Mouse (Mus musculus): Measurements from ENCODE around the gene Il17a.
"Not testable (repeated sequence)": the region's sequence is repeated elsewhere in the genome, so short reads cannot be mapped to it uniquely, and the experiment has no call there.

Il17a gene

DNA sequence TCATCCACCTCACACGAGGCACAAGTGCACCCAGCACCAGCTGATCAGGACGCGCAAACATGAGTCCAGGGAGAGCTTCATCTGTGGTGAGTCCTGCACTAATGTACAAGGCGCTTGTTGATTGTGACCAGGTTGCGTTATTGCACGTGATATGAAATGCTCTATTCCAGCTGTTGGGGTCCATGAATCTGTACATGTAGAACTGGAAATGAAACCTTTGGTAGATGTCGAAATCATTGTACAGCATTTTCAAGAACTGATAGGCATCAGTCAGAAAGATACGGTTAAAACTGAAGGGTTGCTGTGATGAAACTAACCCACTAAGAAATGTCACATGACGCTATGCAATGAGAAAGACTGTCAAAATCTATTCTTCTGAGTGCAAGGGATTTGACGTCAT, at the start of gene Il17a:
Gene Il17a, plus strand, starts transcription at position 3 of the 400 bp plus-strand sequence.
- no peak for DNase-seq

DNA sequence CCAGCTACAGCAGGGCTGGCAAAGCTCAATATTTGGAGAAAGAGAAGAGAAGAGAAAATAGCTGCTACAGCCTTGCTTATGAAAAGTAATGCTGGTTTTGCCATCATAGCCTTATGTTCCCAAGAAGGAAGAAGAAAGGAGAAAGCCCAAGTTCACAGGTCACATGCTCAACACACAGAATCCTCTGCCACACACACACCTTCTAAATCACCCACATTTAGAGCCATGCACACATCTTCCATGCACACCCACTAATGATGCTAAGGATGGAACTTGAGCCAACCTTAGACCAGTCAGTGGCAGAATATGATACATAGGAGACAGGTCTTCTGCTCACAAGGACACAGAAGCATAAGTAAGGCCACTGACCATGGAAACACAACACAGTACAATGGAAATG, 47.9 kb upstream of the Il17a start:
- DNase-seq = no peak

DNA sequence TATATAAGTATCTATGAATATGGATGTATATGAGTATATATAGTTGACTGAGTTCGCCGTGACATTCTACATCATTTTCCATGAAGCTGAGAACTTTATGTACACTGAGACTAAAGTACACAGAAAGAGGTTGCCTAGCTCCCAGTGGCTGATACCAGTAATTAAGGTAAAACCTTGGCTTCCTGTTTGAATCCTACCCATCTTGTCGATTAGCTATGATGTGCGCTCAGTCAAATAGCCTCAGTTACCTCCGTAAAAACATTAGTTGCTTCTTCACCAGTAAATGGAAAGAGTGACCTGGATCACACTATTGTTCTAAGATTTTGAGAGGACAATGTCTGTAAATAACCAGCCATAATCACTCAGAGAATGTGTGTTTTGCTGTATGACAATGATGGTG, 47.3 kb upstream of the Il17a start:
- no peak for DNase-seq

DNA sequence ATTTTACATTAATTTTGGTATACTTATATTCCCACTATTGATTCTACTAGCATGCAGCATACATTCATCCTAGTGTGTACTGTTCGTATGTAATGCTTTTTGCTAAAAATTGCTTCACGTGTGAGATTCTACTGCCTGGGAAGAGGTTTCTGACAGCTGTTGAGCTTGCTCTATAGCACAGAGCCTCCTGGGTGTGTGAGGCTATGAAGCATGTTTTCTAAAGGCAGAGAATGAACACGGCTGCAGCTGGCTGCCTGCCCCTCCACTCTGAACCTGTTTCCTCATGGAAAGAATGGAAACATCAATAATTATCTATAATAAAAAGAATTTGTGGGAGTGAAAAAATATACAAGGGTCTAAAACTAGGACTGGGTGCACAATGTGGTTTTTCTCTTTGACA, 46.9 kb upstream of the Il17a start:
- no peak for DNase-seq

DNA sequence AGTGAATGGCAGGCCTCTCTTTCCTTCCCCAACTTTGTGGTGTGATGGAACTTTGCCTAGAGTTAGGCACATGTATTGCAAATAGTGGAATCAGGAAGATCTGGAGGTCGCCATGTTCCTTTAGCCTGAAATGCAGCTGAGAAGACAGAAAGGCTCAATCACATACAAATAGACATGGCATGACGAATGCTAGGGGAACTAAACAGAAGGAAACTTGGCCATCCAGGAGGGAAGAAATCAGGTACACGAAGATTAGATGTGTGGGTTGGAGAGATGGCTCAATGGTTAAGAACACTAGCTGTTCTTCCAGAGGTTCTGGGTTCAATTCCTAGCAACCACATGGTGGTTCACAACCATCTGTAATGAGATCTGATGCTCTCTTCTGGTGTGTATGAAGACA, 46.3 kb upstream of the Il17a start:
- DNase-seq = no peak

DNA sequence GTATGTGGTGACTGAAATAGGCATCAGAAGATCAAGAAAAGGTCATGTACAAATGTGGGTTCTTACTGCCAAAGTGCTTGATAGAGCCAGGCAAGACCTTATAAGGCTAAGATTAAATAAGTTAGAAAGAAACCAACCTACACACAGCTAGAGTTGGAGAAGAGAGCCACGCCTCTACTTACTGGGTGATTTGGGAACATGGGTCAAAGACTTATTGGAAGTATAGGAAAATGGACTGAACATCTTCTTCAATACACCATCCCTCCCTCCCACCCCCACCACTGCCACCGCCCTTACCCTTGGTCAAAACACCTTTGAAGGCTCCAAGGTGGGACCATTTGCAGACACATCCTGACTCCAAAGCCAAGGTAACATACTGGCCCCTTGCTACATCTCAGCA, 45.3 kb upstream of the Il17a start:
- no peak for DNase-seq

DNA sequence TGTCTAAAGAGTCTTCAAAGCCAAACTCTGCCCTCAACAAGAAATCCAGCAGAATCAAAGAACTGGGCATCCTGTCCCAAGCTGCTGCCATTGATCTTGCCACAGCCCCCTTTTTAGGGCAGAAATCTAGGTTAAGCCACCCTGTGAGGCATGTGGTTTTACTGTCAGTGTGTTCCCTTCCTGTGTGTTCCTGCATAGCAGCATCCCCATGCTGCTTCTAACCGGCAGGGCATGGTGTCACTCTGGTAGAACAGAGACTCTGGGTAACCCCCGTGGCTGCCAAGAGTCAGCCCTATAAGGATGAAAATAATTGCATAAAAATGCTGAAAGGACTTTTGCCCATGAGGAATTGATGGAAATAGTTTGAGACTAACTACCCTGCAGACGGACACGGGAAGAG, 44.8 kb upstream of the Il17a start:
- DNase-seq = no peak

DNA sequence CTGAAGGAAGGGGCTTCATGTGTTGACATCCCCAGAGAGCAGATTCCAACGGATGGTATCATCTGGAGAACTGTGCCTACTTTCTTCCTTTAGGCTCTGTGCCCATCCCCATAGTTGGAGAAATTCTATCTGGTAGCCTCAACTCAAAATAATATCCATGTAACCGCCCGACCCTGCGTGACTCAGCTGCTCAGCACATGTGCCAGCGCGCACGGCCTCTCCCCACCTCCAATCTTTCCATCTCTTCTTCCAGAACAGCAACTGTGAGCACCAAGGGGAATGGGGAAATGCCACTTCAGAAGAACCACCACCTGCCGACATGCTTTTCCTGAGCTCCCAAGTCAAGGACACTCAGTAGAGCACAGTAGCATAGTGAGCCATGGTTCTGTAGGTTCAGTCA, 39.4 kb upstream of the Il17a start:
- DNase-seq = no peak

DNA sequence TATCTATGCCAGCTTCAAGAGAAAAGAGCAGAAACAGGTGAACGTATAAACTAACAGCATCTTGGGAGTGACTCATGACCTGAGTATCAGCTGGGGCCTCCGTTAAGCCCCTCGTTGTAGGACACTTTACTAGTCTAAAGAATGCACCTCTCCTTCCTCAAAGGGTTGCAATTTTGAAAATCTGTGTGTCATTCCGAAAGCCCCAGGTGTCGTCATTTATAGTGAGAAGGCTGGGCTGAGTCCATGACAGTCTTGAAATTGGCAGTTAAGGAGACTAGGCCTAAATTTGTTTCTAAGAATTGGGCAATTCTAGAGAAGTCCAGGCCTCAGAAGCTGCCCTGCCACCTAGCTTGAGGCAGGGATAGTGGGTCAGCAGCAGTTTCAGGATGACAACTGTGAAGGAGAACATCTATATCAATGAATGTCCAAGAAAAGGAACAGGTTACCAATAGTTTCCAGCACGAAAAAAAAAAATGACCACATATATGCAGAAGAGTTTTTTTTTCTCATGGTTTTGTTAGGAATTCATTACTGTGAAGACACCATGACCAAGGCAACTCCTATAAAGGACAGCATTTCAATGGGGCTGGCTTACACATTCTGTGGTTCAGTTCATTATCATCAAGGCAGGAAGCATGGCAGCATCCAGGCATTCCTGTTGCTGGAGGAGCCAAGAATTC, 36.9 kb upstream of the Il17a start:
- DNase-seq = no peak

DNA sequence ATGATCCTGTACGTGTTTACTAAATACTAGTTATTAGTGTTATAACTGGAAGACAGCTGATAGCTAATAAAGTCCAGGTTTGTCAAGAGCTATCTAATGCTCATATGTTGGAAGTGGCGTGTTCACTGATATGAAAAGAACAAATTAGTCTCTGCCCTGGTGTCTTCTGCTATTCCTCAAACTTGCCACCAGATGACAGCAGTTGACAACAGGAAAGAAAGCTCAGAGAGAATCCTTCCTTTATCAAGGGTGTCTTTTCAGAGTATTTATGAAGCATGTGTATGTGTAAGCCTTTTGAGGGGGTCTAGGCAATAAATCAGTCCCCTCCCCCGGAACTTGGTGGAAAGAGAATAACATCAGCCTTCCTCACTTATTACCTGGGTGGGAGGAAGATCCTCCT, 30.7 kb upstream of the Il17a start:
- no peak for DNase-seq

DNA sequence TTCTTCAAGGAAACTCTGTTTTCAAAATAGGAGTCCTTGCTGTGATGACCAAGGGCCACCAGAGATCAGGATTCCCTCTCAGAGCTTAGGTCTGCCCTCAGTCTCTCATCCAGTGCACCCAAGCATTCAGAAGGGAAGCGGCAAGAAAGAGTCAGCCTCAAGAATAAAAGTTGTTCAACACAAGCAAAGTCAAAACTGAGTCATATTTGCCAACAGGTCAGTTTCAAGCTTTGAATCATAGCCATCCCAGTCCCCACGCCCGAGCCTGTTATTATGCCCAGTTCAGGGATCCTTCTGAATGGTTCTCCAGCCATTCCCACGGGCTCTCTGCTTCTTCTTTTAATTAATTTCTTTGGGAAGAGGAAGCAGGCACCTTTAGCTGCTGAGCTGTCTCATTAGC, 5.9 kb downstream of the Il17a start:
- DNase-seq = no peak

DNA sequence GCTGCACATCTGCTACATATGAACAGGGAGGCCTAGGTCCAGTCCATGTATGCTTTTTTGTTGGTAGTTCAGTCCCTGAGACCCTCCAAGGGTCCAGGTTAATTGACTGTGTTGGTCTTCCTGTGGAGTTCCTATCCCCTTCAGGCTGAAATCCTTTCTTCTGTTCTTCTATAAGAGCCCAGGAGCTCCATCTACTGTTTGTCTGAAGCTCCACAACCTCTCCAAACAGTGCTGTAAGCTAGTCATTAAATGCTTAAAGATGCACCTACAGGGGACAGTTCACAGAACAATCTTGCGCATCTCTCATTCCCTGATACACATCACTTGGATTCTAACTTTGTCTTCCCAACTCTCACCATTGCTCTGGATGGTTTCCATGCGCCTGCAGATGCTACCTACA, 7.8 kb downstream of the Il17a start:
- no peak for DNase-seq

DNA sequence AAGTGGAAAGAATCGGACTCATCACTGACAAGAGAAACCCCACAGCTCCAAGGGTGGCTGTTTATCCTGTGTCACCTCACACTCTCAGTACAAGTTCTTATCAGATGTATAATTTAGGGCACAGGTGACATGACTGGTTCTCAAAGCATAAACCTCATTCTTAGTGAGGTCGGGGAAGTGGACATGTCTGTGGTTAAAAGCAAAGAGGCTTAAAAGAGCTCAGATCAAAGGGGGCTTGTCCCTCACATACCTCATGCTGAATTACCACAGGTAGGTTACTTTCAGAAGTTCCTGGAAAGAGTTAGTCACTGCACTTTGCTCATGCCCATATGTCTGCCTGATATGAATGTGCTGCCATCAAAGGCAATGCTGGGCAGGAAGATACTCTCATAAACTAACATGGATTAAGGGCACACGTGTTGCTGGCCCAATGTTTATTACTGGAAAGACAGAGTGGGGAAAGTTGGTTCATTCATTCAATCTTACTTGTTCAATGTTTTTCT, 9.8 kb downstream of the Il17a start:
- DNase-seq = no peak

DNA sequence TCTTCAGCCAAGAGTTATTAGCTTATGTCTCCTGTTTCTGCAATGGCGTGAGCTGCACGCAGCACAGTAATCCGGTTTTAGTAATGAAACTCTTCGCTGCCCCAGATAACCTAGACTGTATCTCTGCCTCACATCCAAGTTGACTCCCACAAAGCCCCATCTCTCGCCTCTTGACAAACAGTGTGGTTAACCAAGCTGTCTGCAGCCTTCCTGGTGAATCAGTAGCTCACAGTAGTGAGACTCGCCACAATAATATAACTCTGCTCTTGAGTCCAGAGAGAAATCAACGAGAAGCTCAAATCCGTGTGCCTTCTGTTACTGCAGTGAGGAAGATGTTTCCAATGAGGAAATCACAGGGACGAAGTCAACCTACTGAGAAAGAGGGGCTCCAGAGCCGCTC, 23.7 kb downstream of the Il17a start:
- no peak for DNase-seq

DNA sequence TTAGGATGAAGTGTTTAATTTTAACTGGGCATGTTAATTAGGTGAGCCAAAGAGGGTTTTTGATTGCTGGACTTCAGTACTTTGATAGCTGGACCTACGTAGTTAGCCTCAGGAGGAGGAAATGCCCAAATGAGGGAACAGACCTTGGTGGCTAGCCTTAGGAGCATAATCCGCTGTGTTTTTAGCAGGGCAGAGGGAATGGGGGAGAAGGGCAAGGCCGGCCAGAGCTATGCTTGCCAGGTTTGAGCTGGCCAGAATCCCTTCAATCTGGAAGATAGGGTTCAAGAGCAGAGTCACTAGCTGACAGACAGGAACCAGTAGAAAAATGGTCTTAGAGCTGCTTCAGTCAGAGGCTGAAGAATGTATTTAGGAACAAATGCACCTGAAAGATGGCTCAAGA, 26.9 kb downstream of the Il17a start:
- DNase-seq = no peak

DNA sequence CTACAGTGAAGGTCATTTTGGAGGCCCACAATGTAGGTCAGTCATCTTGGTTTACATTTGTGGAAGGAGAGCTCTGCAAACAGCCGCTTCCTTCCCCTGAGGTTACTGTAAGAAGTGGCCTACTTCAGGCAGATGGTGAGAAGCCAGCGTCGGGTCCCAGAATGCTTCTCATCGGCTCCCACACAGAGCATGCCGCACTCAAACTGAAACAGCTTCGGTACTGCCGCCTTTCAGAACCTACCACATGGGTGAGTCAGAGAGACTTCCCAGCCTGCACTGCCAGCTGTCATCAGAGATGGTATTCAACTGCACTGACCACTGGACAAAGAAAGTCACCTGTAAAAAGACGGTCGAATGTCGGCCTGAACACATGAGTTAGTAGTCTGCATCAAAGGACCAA, 29.1 kb downstream of the Il17a start:
- DNase-seq = no peak

DNA sequence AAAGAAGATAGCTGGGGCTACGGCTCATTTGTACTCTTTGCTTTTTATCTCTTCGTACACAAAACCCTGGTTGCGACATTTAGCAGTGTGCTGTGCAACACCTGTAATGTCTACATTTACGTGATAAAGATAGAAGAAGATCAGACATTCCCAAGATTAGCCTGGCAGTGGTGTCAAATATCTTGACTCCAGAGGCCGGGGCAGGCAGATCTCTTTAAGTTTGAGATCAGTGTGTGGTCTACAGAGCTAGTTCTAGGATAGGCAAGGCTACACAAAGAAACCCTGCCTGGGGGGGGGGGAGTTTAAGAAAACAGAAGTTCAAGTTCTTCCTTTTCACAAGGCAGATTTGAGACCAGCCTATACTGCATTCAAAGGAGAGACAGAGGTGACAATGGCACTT, 29.6 kb downstream of the Il17a start:
- no peak for DNase-seq

DNA sequence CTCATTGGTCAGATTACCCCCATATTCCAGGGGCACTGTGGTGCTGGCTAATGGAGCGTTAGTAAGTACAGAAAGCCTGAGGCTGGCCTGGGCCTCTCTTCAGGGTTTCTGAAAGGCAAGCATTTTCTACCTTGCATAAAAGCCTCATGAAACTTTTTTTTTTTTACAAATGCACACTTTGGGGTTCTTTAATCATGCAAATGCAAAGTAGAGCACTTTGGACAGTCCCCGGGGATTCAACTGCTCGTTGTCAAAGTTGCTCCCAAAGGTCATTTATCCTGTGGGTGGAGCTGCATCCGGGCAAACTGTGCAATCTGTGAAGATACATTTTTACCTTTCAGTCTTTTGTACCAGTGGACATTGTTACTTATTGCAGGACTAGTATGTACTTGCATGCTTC, 30.7 kb downstream of the Il17a start:
- DNase-seq = no peak

DNA sequence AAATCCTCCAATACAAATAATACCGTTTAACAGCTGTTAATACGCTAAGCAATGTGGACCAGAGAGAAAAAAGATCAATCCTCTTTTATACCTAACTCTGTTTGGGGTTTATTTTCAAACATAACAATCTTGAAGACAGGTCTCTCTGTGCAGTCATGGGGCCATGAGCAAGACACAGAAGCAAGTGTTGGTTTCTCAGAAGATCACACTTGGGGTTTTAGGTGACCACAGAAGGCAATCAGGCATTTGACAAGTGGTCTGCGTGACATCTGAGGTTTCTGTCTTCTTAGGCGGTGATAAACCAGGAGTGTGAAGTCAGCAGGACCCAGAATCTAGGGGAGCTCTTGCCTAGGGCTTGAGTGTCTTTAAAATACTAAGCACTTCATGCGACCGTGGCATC, 35.8 kb downstream of the Il17a start:
- no peak for DNase-seq

DNA sequence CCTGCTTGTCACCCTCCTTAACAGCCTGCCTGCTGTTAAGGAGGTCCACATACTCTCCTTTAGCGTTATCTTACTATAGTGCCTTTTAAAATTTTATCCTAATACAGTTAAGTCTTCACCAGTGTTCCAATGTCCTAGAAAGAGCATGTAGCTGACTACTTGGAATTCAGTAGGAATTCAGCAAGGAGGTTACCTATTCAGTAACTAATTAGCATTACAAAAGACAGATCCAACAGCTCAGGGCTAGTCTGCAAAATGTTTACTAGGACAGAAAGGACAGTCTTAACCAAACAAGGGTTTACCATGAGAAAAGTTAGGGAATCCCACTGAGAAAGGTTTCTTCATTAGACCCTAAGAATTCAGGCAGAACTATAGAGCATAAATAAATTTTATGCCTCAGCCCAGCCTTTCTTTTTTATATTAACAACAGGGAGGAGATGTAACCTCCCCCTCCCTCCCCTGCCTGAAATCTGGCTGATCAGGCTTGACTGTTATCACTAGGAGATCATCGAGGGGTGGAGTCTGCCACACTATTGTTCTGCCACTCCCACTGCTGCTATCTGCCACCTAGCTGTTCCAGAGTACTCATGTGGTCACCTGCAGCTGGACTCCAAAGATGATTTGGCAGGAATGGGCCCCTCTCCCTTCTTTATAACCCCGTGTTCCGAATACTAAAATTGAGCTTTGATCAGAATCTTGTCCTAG, 43.5 kb downstream of the Il17a start:
- not testable (repeated sequence) for DNase-seq

DNA sequence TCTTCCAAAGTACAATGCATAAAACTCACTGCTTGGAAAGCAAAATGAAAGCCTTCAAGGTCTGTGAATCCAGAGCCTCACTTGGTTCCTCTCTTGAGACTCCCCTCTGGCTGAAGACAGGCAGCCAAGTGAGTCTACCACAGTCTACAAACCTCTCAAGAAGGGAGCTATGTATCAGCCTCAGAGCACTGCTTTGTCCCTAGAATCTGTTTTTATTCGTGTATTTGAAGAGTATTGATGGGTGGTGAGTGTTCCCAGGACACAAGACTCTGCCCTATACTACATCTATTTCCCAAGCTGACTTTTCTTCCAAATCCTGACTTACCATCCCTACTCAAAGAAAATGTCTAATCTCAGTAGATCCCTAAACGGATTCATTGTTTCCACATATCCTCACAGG, 47.7 kb downstream of the Il17a start:
- DNase-seq = no peak

Data from thymus, postnatal 14 days (tissue).